Mouse (Mus musculus): ENCODE measurements around the gene Nr1h4.

Gene Nr1h4

GRCm38 (mm10) chr10:89432743-89433142, 100.6 kb downstream of the Nr1h4 start:
- DNase-seq (ENCODE audit: low spot score) = no peak

- DNase-seq (ENCODE audit: low spot score) = no peak
These were observed 102.6 kb downstream of the Nr1h4 start for GRCm38 (mm10) chr10:89430751-89431150.

- DNase-seq (ENCODE audit: low spot score) = no peak
These were observed 108.5 kb downstream of the Nr1h4 start for GRCm38 (mm10) chr10:89424800-89425393.

GRCm38 (mm10) chr10:89424217-89424616, 109.2 kb downstream of the Nr1h4 start:
- no peak for DNase-seq (ENCODE audit: low spot score)

- no peak for DNase-seq (ENCODE audit: low spot score)
These were observed 110.1 kb downstream of the Nr1h4 start for GRCm38 (mm10) chr10:89423164-89423778.

GRCm38 (mm10) chr10:89422504-89423158, 110.8 kb downstream of the Nr1h4 start:
- no peak for DNase-seq (ENCODE audit: low spot score)

GRCm38 (mm10) chr10:89417966-89418365, 115.4 kb downstream of the Nr1h4 start:
- DNase-seq (ENCODE audit: low spot score) = no peak

GRCm38 (mm10) chr10:89415478-89415877, 117.9 kb downstream of the Nr1h4 start:
- DNase-seq (ENCODE audit: low spot score) = no peak

GRCm38 (mm10) chr10:89407551-89407950, 125.8 kb downstream of the Nr1h4 start:
- no peak for DNase-seq (ENCODE audit: low spot score)

GRCm38 (mm10) chr10:89406733-89407484, 126.5 kb downstream of the Nr1h4 start:
- no peak for DNase-seq (ENCODE audit: low spot score)

- DNase-seq (ENCODE audit: low spot score) = no peak
These were observed 128.4 kb downstream of the Nr1h4 start for GRCm38 (mm10) chr10:89404936-89405335.

Measured in layer of hippocampus, adult 9-10 months (tissue).